11 mouse cellular contexts compared by ENCODE assay signal in genomic region chr5:143061511-143061910, GRCm38 (mm10). TPM values are rescaled to one million over a fixed set of nuclear protein-coding genes. Genes with fewer than 3 reads are reported as not detected.
DNase-seq lines count a peak whose midpoint lies in the region; ATAC-seq and TF ChIP-seq lines count a peak whose summit lies in the region.
"Had no signal": no experiment of that assay in that cellular context is flagged by ENCODE, and none has a peak within 500 bp of the region (broad histone marks: within the 10 kb centered on the region; RNA-seq: fewer than 3 reads in every experiment).

No protein-coding gene starts in this region.

- peak; percentile 41 for DNase-seq in adrenal gland, postnatal 10 days
- no peak for DNase-seq in adrenal gland, adult 18-20 months (ENCODE audit: low spot score in 2 of 2)
- no peak for DNase-seq in layer of hippocampus, adult 2 months (ENCODE audit: low spot score in 2 of 2)
- no peak for DNase-seq in layer of hippocampus, postnatal 25 days (ENCODE audit: extremely low spot score in 1 of 2, low spot score in 1 of 2)
- no peak for DNase-seq in thymus, postnatal 0 days (ENCODE audit: low spot score)
- no peak for DNase-seq in cerebellum, adult 9-11 months
- DNase-seq: gastrocnemius, postnatal 14 days; lung, postnatal 14 days had no signal

- H3K9ac ChIP-seq in hindbrain, embryonic 16.5 days (ENCODE audit: low read depth, low read length): peak overlapping the region; percentile 20; the same call in 1 of the 2 replicates
- H3K9ac ChIP-seq in neural tube, embryonic 14.5 days (replicated peaks; ENCODE audit: low read depth, low read length): no peak overlapping the region

- H3K4me2 ChIP-seq in hindbrain, embryonic 16.5 days (ENCODE audit: low read length): no peak overlapping the region
- H3K4me2 ChIP-seq in neural tube, embryonic 14.5 days (ENCODE audit: low read depth, low read length): no peak overlapping the region

- H3K4me1 ChIP-seq in hindbrain, embryonic 16.5 days (ENCODE audit: control insufficient read depth, insufficient read depth, low read depth, low read length): peaks cover 18% of the 10 kb centered on the region
- no peaks in the 10 kb centered on the region for H3K4me1 ChIP-seq in neural tube, embryonic 14.5 days (ENCODE audit: control insufficient read depth, insufficient read depth, low read length)

- H3K27me3 ChIP-seq in hindbrain, embryonic 16.5 days (replicated peaks; ENCODE audit: control insufficient read depth, insufficient read depth, low read length): no peaks in the 10 kb centered on the region
- no peaks in the 10 kb centered on the region for H3K27me3 ChIP-seq in neural tube, embryonic 14.5 days (ENCODE audit: control insufficient read depth, insufficient read depth, low read length)

- WGBS in hindbrain, embryonic 16.5 days: 46% methylated on average over 3 of the region's 3 CpGs
- WGBS in neural tube, embryonic 14.5 days: 49% methylated on average over 3 of the region's 3 CpGs

- peak; percentile 88 for ATAC-seq in hindbrain, embryonic 16.5 days
- peak; percentile 21; the same call in 1 of the 2 replicates for ATAC-seq in neural tube, embryonic 14.5 days (ENCODE audit: low read depth)

- H3K27ac ChIP-seq in layer of hippocampus, adult 2 months: peak overlapping the region; percentile 64
- H3K27ac ChIP-seq in hindbrain, embryonic 16.5 days (ENCODE audit: low read depth, low read length): peak overlapping the region; percentile 82
- peak overlapping the region; percentile 6; the same call in 1 of the 2 replicates for H3K27ac ChIP-seq in neural tube, embryonic 14.5 days (ENCODE audit: low read depth, low read length)
- H3K27ac ChIP-seq: kidney, postnatal 0 days had no signal

- H3K36me3 ChIP-seq in hindbrain, embryonic 16.5 days (ENCODE audit: control insufficient read depth, insufficient read depth, low read length): no peaks in the 10 kb centered on the region
- H3K36me3 ChIP-seq in neural tube, embryonic 14.5 days (ENCODE audit: control insufficient read depth, insufficient read depth, low read length): no peaks in the 10 kb centered on the region

- no peak for TF ChIP-seq CTCF in layer of hippocampus, adult 2 months (conservative IDR thresholded peaks at IDR 0.05)

- H3K4me3 ChIP-seq in layer of hippocampus, adult 2 months: no peak overlapping the region
- no peak overlapping the region for H3K4me3 ChIP-seq in hindbrain, embryonic 16.5 days (ENCODE audit: low read length)
- H3K4me3 ChIP-seq in neural tube, embryonic 14.5 days (ENCODE audit: low read depth, low read length): no peak overlapping the region

- no peaks in the 10 kb centered on the region for H3K9me3 ChIP-seq in hindbrain, embryonic 16.5 days (ENCODE audit: control insufficient read depth, low read length)
- no peaks in the 10 kb centered on the region for H3K9me3 ChIP-seq in neural tube, embryonic 14.5 days (ENCODE audit: control insufficient read depth, low read length)

RNA-seq across cellular contexts. Expression of gene Rnf216, which starts 51.3 kb away (rescaled TPM):
- total RNA-seq in adrenal gland, postnatal 10 days (2021): 10 to 100 TPM; 35.8 to 48.3 TPM
- 10 to 100 TPM; 33.6 to 44.9 TPM for total RNA-seq in adrenal gland, adult 18-20 months (2021)
- 10 to 100 TPM; 47.8 to 52.5 TPM for total RNA-seq in layer of hippocampus, adult 2 months (2021)
- 10 to 100 TPM; 46.6 to 47.5 TPM for total RNA-seq in layer of hippocampus, postnatal 25 days (2021)
- polyA plus RNA-seq in hindbrain, embryonic 16.5 days (2015; fragmentation: Nextera tagmentation; extraction: Ambion mirVana): 27.2 and 31.0 TPM in 2 replicates
- polyA plus RNA-seq in neural tube, embryonic 14.5 days (2014; fragmentation: Nextera tagmentation; extraction: Ambion mirVana): 25.0 and 36.8 TPM in 2 replicates
- polyA plus RNA-seq in thymus, postnatal 0 days (2015; fragmentation: Nextera tagmentation; extraction: Ambion mirVana): 13.1 and 13.5 TPM in 2 replicates

Comparison
In these comparisons a context has a peak if more than half of its experiments do, and no peak if none do; other contexts are left out.
1. H3K27ac ChIP-seq: peak in every context shown above with its lines; median percentile 82 in hindbrain, embryonic 16.5 days; 64 in layer of hippocampus, adult 2 months; 6 in neural tube, embryonic 14.5 days.